Mouse (Mus musculus): ENCODE measurements at regions not wholly inside any gene's neighbourhood (a gene's known extent, or its start where the extent isn't known, plus 50 kb on each side); places are given as distances from the start of the nearest gene placed in this dataset.

GRCm38 (mm10) chr4:53320735-53321449 is 119.3 kb upstream of the Slc44a1 start:
- DNase-seq (ENCODE audit: low read depth, low spot score), result no peak

- DNase-seq (ENCODE audit: low read depth, low spot score), result no peak
These were observed 121.2 kb upstream of the Slc44a1 start for GRCm38 (mm10) chr4:53319051-53319450.

GRCm38 (mm10) chr4:53318181-53318580 is 122.0 kb upstream of the Slc44a1 start:
- no peak for DNase-seq (ENCODE audit: low read depth, low spot score)

GRCm38 (mm10) chr4:53317453-53317824 is 122.8 kb upstream of the Slc44a1 start:
- no peak for DNase-seq (ENCODE audit: low read depth, low spot score)

GRCm38 (mm10) chr4:53316796-53317452 is 123.3 kb upstream of the Slc44a1 start:
- DNase-seq (ENCODE audit: low read depth, low spot score), result no peak

GRCm38 (mm10) chr4:53315876-53316762 is 124.1 kb upstream of the Slc44a1 start:
- DNase-seq (ENCODE audit: low read depth, low spot score), result no peak

GRCm38 (mm10) chr4:53315121-53315875 is 124.9 kb upstream of the Slc44a1 start:
- peak; percentile 39 for DNase-seq (ENCODE audit: low read depth, low spot score)

GRCm38 (mm10) chr4:53314076-53314475 is 126.1 kb upstream of the Slc44a1 start:
- DNase-seq (ENCODE audit: low read depth, low spot score), result no peak

GRCm38 (mm10) chr4:53307121-53307520 is 133.1 kb upstream of the Slc44a1 start:
- DNase-seq (ENCODE audit: low read depth, low spot score), result no peak

GRCm38 (mm10) chr4:53304782-53305385 is 135.3 kb upstream of the Slc44a1 start:
- no peak for DNase-seq (ENCODE audit: low read depth, low spot score)

GRCm38 (mm10) chr4:53304290-53304654 is 135.9 kb upstream of the Slc44a1 start:
- DNase-seq (ENCODE audit: low read depth, low spot score), result no peak

GRCm38 (mm10) chr4:53303621-53304289 is 136.5 kb upstream of the Slc44a1 start:
- DNase-seq (ENCODE audit: low read depth, low spot score), result no peak

- DNase-seq (ENCODE audit: low read depth, low spot score), result no peak
These were observed 138.3 kb upstream of the Abca1 start for GRCm38 (mm10) chr4:53297975-53298374.

GRCm38 (mm10) chr4:53292606-53293005 is 132.9 kb upstream of the Abca1 start:
- no peak for DNase-seq (ENCODE audit: low read depth, low spot score)

GRCm38 (mm10) chr4:53277741-53278525 is 118.2 kb upstream of the Abca1 start:
- no peak for DNase-seq (ENCODE audit: low read depth, low spot score)

- DNase-seq (ENCODE audit: low read depth, low spot score), result no peak
These were observed 110.7 kb upstream of the Abca1 start for GRCm38 (mm10) chr4:53270433-53270832.

GRCm38 (mm10) chr4:53269999-53270398 is 110.3 kb upstream of the Abca1 start:
- DNase-seq (ENCODE audit: low read depth, low spot score), result no peak

GRCm38 (mm10) chr4:53269251-53269842 is 109.7 kb upstream of the Abca1 start:
- DNase-seq (ENCODE audit: low read depth, low spot score), result no peak

- no peak for DNase-seq (ENCODE audit: low read depth, low spot score)
These were observed 105.2 kb upstream of the Abca1 start for GRCm38 (mm10) chr4:53264901-53265300.

All from brain, embryonic 18.5 days (tissue).